In genomic region chr8:106268710-106269346, GRCm38 (mm10) we compare ENCODE assay signal across 17 mouse cellular contexts. TPM values are rescaled to one million over a fixed set of nuclear protein-coding genes. Genes with fewer than 3 reads are reported as not detected.
A peak's percentile ranks its signal among the peaks of the same experiment; 100 is the strongest.
DNase-seq lines count a peak whose midpoint lies in the region; ATAC-seq and TF ChIP-seq lines count a peak whose summit lies in the region.
"Had no signal": no experiment of that assay in that cellular context is flagged by ENCODE, and none has a peak within 500 bp of the region (broad histone marks: within the 10 kb centered on the region; RNA-seq: fewer than 3 reads in every experiment).

No protein-coding gene starts in this region.

- H3K36me3 ChIP-seq in hindbrain, embryonic 13.5 days, result peaks cover 23% of the 10 kb centered on the region
- H3K36me3 ChIP-seq in hindbrain, embryonic 10.5 days, result peaks cover 21% of the 10 kb centered on the region
- H3K36me3 ChIP-seq in forebrain, embryonic 14.5 days (ENCODE audit: control insufficient read depth, insufficient read depth, low read length), result peaks cover 21% of the 10 kb centered on the region
- H3K36me3 ChIP-seq in lung, postnatal 0 days (ENCODE audit: insufficient read depth, low read length), result no peaks in the 10 kb centered on the region
- H3K36me3 ChIP-seq: heart, embryonic 13.5 days had no signal

- TF ChIP-seq CTCF in lung, postnatal 0 days (IDR thresholded peaks at IDR 0.05), result no peak

- no peak overlapping the region for H3K4me3 ChIP-seq in hindbrain, embryonic 13.5 days
- no peak overlapping the region for H3K4me3 ChIP-seq in hindbrain, embryonic 10.5 days
- H3K4me3 ChIP-seq in forebrain, embryonic 14.5 days (ENCODE audit: low read depth, low read length), result no peak overlapping the region
- no peak overlapping the region for H3K4me3 ChIP-seq in lung, postnatal 0 days (ENCODE audit: low read depth, low read length)
- H3K4me3 ChIP-seq: heart, embryonic 13.5 days; hindbrain, embryonic 12.5 days had no signal

- ATAC-seq in hindbrain, embryonic 13.5 days (ENCODE audit: low FRiP score), result 0 out of 2 replicates have a peak, but pooled peaks have one; percentile 21
- ATAC-seq in forebrain, embryonic 14.5 days, result no peak; the same call in 1 of the 2 replicates
- peak; percentile 90 for ATAC-seq in lung, postnatal 0 days
- no peak for ATAC-seq in activated CD4-positive, CD25-positive, alpha-beta regulatory T cell, adult 4 months

- no peak overlapping the region for H3K4me2 ChIP-seq in hindbrain, embryonic 13.5 days
- no peak overlapping the region for H3K4me2 ChIP-seq in forebrain, embryonic 14.5 days (ENCODE audit: low read length)
- H3K4me2 ChIP-seq in lung, postnatal 0 days (replicated peaks; ENCODE audit: low read depth, low read length), result no peak overlapping the region
- H3K4me2 ChIP-seq: heart, embryonic 13.5 days; hindbrain, embryonic 12.5 days had no signal

- 0 out of 2 replicates have a peak overlapping the region, but pooled peaks have one; percentile 18 for H3K27ac ChIP-seq in hindbrain, embryonic 13.5 days
- no peak overlapping the region for H3K27ac ChIP-seq in hindbrain, embryonic 10.5 days
- no peak overlapping the region for H3K27ac ChIP-seq in forebrain, embryonic 14.5 days (ENCODE audit: low read depth, low read length)
- H3K27ac ChIP-seq in lung, postnatal 0 days (ENCODE audit: low read length), result no peak overlapping the region
- H3K27ac ChIP-seq: heart, embryonic 13.5 days; hindbrain, embryonic 12.5 days; liver, embryonic 14.5 days had no signal

- 53% methylated on average over 5 of the region's 5 CpGs for WGBS in hindbrain, embryonic 13.5 days
- 77% methylated on average over 5 of the region's 5 CpGs for WGBS in hindbrain, embryonic 10.5 days
- WGBS in forebrain, embryonic 14.5 days, result 28% methylated on average over 5 of the region's 5 CpGs
- WGBS in lung, postnatal 0 days, result 34% methylated on average over 5 of the region's 5 CpGs

- no peak overlapping the region for H3K9ac ChIP-seq in hindbrain, embryonic 13.5 days
- H3K9ac ChIP-seq in forebrain, embryonic 14.5 days (ENCODE audit: low read length), result peak overlapping the region; percentile 17; the same call in 1 of the 2 replicates
- no peak overlapping the region for H3K9ac ChIP-seq in lung, postnatal 0 days (replicated peaks; ENCODE audit: low read depth)
- H3K9ac ChIP-seq: heart, embryonic 13.5 days; hindbrain, embryonic 12.5 days; liver, embryonic 14.5 days had no signal

- H3K27me3 ChIP-seq in hindbrain, embryonic 13.5 days, result no peaks in the 10 kb centered on the region
- H3K27me3 ChIP-seq in hindbrain, embryonic 10.5 days (ENCODE audit: insufficient read depth, poor library complexity, severe bottlenecking), result no peaks in the 10 kb centered on the region
- H3K27me3 ChIP-seq in forebrain, embryonic 14.5 days (replicated peaks; ENCODE audit: control insufficient read depth, insufficient read depth, low read length), result no peaks in the 10 kb centered on the region
- H3K27me3 ChIP-seq in lung, postnatal 0 days (replicated peaks; ENCODE audit: insufficient read depth, low read length), result no peaks in the 10 kb centered on the region
- H3K27me3 ChIP-seq: heart, embryonic 13.5 days; hindbrain, embryonic 12.5 days had no signal

- TF ChIP-seq EP300 in lung, postnatal 0 days (IDR thresholded peaks at IDR 0.05), result no peak

- no peaks in the 10 kb centered on the region for H3K9me3 ChIP-seq in hindbrain, embryonic 13.5 days
- no peaks in the 10 kb centered on the region for H3K9me3 ChIP-seq in hindbrain, embryonic 10.5 days
- H3K9me3 ChIP-seq in forebrain, embryonic 14.5 days (replicated peaks; ENCODE audit: control insufficient read depth, low read length), result no peaks in the 10 kb centered on the region
- no peaks in the 10 kb centered on the region for H3K9me3 ChIP-seq in lung, postnatal 0 days (ENCODE audit: low read length)
- H3K9me3 ChIP-seq: heart, embryonic 13.5 days; hindbrain, embryonic 12.5 days had no signal

- no peak for DNase-seq in hindbrain, embryonic 10.5 days (ENCODE audit: low spot score)
- peak; percentile 38 for DNase-seq in A20 (ENCODE audit: low read depth, low spot score)
- peak; percentile 62 for DNase-seq in forebrain, embryonic 14.5 days (ENCODE audit: low spot score)
- DNase-seq in lung, postnatal 0 days (ENCODE audit: low spot score), result peak; percentile 46
- DNase-seq in urinary bladder, adult 18-20 months (ENCODE audit: low spot score in 2 of 2), result no peak
- DNase-seq: cerebellum, adult 2 months; gastrocnemius, postnatal 14 days; kidney, adult 2 months; kidney, postnatal 36 days; layer of hippocampus, postnatal 36 days; right cerebral cortex, postnatal 25 days; thymus, postnatal 36 days had no signal

- H3K4me1 ChIP-seq in hindbrain, embryonic 13.5 days (replicated peaks), result peaks cover 66% of the 10 kb centered on the region
- peaks cover 55% of the 10 kb centered on the region for H3K4me1 ChIP-seq in hindbrain, embryonic 10.5 days (replicated peaks)
- peaks cover 33% of the 10 kb centered on the region for H3K4me1 ChIP-seq in forebrain, embryonic 14.5 days (ENCODE audit: control insufficient read depth, insufficient read depth, low read length)
- no peaks in the 10 kb centered on the region; the same call in 1 of the 2 replicates for H3K4me1 ChIP-seq in lung, postnatal 0 days (ENCODE audit: insufficient read depth, low read depth, low read length)

RNA-seq across cellular contexts. Expression of gene Prmt7, which starts 58.1 kb away (rescaled TPM):
- 56.6 and 57.9 TPM in 2 replicates for polyA plus RNA-seq in hindbrain, embryonic 13.5 days (2015; fragmentation: Nextera tagmentation; extraction: Ambion mirVana)
- 71.1 and 73.6 TPM in 2 replicates for polyA plus RNA-seq in hindbrain, embryonic 10.5 days (2016; fragmentation: Nextera tagmentation; extraction: Ambion mirVana)
- 54.1 and 59.5 TPM in 2 replicates for polyA plus RNA-seq in forebrain, embryonic 14.5 days (2014; fragmentation: Nextera tagmentation; extraction: Ambion mirVana)
- polyA plus RNA-seq in lung, postnatal 0 days (2015; fragmentation: Nextera tagmentation; extraction: Ambion mirVana), result 19.4 and 19.5 TPM in 2 replicates
- polyA plus RNA-seq in activated CD4-positive, CD25-positive, alpha-beta regulatory T cell, adult 4 months (2017; shearing (Covaris generic)), result 10 to 100 TPM; 19.5 to 31.6 TPM

RNA-seq across cellular contexts. Expression of gene Slc7a6os, which starts 58.1 kb away (rescaled TPM):
- 39.2 and 42.0 TPM in 2 replicates for polyA plus RNA-seq in hindbrain, embryonic 13.5 days (2015; fragmentation: Nextera tagmentation; extraction: Ambion mirVana)
- polyA plus RNA-seq in hindbrain, embryonic 10.5 days (2016; fragmentation: Nextera tagmentation; extraction: Ambion mirVana), result 33.0 and 36.9 TPM in 2 replicates
- 27.7 and 33.8 TPM in 2 replicates for polyA plus RNA-seq in forebrain, embryonic 14.5 days (2014; fragmentation: Nextera tagmentation; extraction: Ambion mirVana)
- polyA plus RNA-seq in lung, postnatal 0 days (2015; fragmentation: Nextera tagmentation; extraction: Ambion mirVana), result 19.0 and 22.6 TPM in 2 replicates
- polyA plus RNA-seq in activated CD4-positive, CD25-positive, alpha-beta regulatory T cell, adult 4 months (2017; shearing (Covaris generic)), result 10 to 100 TPM; 20.6 to 22.5 TPM

Comparison
In these comparisons a context has a peak if more than half of its experiments do, and no peak if none do; other contexts are left out.
1. ATAC-seq: peak in hindbrain, embryonic 13.5 days (single experiment) and lung, postnatal 0 days (single experiment); none in forebrain, embryonic 14.5 days (single experiment) and activated CD4-positive, CD25-positive, alpha-beta regulatory T cell, adult 4 months (single experiment).
2. DNase-seq: peak in A20 (single experiment), forebrain, embryonic 14.5 days (single experiment) and lung, postnatal 0 days (single experiment); none in hindbrain, embryonic 10.5 days (single experiment) and urinary bladder, adult 18-20 months (0 of 2).